Mouse (Mus musculus) forelimb bud, embryonic 11.5 days (tissue): ENCODE measurements around the gene Alox8.

Source experiments
- DNase-seq: peaks from one replicate; pipeline ENCODE4 v3.0.0-alpha.2; 2012; ENCODE audit warnings: low read depth, low spot score

Gene Alox8

GRCm38 (mm10) chr11:69197743-69198142, at the start of gene Alox8:
Alox8 (minus strand) TSS chr11:69197843.
- no peak for DNase-seq

GRCm38 (mm10) chr11:69245643-69246042, 48.0 kb upstream of the Alox8 start:
- no peak for DNase-seq

GRCm38 (mm10) chr11:69244911-69245310, 47.3 kb upstream of the Alox8 start:
- peak; percentile 35 for DNase-seq

DNA sequence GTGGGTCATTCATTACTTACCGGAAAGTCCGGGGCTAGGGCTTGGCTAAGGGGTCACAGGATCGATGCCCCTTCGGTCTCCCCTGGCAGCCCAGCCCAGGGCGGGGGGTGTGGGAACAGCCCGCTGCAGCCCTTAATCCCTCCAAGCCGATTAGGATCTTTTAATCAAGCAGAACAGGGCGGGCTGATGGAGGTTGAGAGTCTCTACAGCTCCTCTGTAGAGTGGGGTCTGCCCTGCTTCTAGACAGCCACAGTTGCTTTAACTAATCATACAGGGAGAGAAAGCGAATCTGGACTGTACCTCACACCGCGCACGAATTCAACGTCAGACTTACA, 39.2 kb upstream of the Alox8 start, which contains the start of gene Gucy2e:
Gucy2e (minus strand) TSS at position 111 of the 335 bp plus-strand sequence.
- DNase-seq: no peak

- no peak for DNase-seq
Observed at GRCm38 (mm10) chr11:69236061-69236925, 38.6 kb upstream of the Alox8 start.

- peak; percentile 48 for DNase-seq
Observed at GRCm38 (mm10) chr11:69235285-69236060, 37.8 kb upstream of the Alox8 start.

GRCm38 (mm10) chr11:69233141-69233540, 35.5 kb upstream of the Alox8 start:
- DNase-seq: no peak

GRCm38 (mm10) chr11:69230420-69230819, 32.8 kb upstream of the Alox8 start:
- no peak for DNase-seq

DNA sequence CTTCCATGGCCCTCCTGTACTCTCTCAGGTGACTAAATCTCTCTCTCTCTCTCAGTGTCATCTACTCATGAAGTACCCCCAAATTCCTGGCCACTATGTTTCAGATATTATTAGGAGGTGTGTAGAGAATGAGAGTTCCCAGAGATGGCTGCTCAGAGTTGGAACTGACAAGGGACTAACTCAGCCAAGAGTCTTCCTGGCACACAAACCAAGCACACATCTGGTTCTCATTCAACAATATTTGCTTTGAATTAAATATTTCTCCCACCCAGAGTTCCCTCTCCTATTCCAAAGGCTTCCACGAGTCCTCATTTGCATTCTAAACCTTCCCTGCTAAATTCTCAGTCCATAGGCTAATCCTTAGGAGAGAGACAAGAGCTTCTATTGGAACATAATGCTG, 28.1 kb upstream of the Alox8 start:
- no peak for DNase-seq

DNA sequence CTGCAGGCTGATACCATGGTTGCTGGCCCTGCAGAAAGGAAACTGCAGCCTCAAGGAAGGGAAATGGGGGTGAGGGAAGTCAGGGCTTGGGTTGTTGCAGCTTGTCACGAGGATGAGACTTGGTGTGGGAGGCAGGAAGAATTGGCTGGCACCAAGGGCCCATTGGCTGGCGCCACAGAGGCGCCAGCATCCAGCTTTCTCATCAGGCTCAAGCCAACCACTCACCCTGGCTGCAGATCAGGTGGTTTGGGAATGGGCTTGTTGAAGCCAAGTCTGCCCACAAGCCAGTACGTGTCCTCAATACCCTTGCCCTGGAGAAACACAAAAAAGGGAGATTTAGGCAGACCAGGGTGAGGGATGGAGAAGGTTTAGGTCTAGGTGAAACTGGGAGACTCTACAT, 25.5 kb upstream of the Alox8 start:
- no peak for DNase-seq

- no peak for DNase-seq
Observed at GRCm38 (mm10) chr11:69221070-69221469, 23.4 kb upstream of the Alox8 start.

DNA sequence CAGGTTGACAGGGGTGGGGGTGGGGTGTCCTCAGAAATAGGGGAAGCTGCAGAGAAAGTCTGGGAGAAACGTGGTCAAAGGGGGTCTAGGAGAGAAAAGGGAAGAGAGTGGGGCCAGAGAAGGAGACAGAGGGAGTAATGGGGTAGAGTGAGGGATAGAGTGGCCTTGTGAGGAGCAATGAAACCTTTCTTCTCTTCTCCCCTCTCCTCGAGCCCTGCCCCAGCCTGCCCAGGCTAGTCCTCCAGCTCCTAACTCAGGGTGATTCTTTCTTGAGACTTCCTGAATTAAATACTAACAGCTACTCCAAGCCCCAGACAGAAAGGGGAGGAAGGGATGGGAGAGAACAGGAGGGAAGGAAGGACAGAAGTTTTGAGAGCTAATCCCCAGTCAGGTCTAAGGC, 21.0 kb upstream of the Alox8 start:
- no peak for DNase-seq

DNA sequence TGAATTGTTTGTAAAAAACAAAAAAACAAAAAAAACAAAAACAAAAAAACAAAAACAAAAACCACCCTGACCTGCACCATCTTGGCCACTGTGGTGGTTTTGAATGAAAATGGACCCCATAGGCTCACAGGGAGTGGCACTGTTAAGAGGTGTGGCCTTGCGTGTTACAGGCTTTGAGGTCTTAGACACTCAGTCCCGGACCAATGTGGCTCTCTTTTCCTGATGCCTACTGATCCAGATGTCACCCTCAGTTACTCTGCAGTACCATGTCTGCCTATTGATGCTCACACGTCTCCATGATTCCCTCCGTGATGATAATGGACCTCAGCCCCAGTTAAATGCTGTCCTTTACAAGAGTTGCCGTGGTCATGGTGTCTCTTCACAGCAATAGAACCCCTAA, 19.8 kb upstream of the Alox8 start:
- no peak for DNase-seq

DNA sequence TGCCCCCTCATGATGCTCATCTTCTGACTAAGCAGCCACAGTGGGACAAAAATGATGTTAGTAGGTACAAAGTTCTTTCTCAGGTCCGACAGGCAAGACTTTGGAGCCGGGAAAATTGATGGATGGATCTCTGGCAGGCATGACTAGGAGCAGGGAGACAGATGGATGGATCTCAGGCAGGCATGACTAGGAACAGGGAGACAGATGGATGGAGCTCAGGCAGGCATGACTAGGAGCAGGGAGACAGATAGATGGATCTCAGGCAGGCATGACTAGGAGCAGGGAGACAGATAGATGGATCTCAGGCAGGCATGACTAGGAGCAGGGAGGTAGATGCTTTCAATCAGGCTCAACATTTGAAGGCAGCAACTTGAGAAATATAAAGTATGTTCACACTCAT, 13.8 kb upstream of the Alox8 start:
- DNase-seq: peak; percentile 21

DNA sequence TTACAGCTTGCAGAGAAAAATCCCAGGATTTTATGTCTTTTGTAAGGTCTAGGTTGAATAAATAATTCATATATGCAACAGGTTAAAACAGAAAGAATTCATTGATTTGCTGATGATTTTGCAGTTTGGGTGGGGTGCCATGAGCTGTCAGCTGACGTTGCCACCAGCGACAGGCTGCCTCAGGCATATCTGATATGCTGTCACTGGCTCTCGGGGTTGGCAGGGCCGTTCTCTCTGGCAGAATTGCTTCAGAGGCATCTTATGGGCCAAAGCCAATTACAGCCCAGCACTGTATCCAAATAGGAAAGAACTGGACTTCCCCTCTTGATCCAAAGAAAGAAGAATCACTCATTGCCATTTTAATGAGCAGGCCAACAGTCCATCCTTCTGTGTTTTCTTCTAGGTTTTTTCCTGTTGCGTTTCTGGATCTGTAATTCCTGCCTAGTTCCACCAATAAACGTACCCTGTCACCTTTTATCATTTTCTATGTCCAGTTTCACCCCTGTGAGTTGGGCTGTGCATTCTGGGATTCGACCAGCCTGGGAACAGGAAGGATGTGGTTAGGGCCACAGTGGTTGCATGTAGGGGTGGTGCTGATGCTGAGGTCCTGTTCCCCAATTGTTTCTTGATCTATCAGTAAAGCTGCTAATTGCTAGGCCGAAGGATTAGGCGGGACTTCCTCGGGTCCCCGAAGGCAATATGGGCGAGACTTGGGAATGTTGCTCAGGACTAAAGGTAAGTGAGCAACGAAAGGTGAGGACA, 5.0 kb upstream of the Alox8 start:
- no peak for DNase-seq

DNA sequence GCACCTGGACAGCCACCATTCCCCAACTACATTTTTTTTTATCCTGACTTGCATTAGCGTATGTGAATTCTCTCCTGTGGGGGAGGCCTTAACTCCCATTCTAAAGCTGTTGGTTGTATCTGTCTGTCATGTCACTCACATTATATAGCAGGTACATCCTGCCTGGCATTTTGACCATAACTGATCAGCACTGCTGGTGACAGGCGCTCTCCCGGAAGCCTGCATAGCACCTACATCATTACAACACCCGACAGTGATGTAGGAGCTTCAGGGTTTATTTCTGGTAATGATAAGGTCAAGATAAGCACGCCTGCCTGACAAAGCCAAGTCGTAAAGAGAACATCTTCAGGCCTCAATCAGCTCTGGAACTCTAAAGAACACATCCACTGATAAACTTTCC, 2.6 kb upstream of the Alox8 start:
- DNase-seq: no peak

DNA sequence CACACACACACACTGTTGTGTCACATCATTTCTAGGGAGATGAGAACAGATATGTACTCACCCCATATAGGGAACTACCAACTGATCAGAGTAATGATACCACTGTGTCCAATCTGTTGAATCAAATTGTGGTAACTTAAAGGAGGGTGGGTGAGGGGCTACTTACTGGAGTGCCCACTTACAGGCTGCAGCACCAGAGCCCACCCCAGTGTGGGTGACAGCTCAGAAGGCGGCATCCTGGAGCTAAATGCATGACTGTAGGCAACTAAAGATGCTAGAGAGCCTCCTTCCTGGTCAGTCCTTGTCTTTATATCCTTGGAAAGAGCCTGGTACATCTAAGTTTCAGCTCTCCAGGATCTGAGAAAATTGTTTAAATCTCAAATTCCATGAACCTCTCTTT, 1.6 kb upstream of the Alox8 start:
- no peak for DNase-seq

GRCm38 (mm10) chr11:69197194-69197593, 449 bp downstream of the Alox8 start:
- DNase-seq: no peak

GRCm38 (mm10) chr11:69196766-69197165, 877 bp downstream of the Alox8 start:
- DNase-seq: no peak

DNA sequence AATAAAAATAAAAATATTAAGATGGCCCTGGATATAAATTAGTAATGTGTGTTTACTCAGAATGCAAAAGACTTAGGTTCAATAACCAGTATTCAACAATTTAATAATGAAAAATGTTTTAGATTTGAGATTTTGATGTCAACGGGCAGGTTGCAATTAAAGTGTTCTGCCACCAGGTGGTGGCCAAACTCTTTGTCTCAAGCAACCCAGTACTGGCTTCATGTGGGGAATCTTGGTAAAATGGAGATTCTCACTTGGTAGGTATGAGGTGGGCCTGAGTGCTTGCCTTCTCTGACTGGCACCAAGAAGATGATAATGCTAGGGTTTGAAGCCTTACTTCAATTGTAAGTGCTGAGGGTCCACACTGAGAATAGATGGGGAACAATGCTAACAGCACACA, 4.8 kb downstream of the Alox8 start:
- DNase-seq: peak; percentile 48

DNA sequence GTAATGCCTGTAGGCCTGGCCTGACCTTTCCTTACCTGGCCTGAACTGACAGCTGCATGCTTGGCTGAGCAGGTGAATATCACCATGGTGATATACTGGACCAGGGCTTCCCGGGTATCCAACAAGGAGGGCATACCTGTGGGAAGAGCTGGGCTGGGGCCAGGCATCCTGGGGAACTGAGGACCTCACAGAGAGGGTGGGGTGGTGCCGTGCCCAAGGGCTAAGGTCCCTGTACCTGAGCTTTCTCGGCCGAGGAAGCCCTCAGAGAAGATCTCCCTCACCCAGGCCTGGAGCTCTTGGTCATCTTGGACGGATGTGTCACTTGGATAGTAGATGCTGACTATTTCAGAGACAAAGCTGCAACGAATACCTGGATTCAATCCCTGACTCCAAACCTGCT, 11.7 kb downstream of the Alox8 start:
- DNase-seq: no peak

- DNase-seq: no peak
Observed at GRCm38 (mm10) chr11:69185031-69185430, 12.6 kb downstream of the Alox8 start.
